Mouse (Mus musculus) CH12F3 (cell line): ENCODE measurements around the gene Tmem266.

Source experiments
- in situ Hi-C: fragments of 300-500 bp; cut with MboI; formaldehyde crosslinking; loops from 2 replicates; pipeline ENCODE4 v1.14.3; 2020; ENCODE audit warnings: low sequenced_read_pairs

The Tmem266 gene

DNA sequence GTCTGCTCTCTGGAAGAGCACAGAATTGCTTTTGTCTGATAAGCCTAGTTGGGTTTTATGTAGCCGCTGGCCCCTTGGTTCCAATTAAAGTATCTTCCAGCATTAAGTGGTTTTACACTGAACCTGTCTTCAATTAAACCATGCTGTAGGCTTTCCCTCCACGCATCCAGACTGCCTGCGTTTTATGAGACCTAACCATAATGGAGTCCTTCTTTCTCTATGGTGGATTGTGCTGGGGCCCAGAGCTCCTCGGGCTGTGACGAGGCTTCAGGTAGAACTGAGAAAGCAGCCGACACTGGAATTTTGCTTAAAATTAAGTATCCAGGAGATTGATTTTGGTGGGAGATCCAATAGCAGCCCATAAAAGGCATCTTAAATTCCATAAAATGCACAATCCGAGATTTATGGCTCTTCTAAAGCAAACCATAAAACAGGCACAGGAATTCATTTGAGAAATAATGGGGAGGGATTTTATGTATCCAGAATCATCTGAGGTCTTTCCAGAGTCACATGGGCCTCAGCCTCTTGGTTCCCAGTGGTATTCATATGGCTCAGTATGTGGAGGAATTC, 72.4 kb downstream of the Tmem266 start:
- in situ Hi-C loops: no loop called here

DNA sequence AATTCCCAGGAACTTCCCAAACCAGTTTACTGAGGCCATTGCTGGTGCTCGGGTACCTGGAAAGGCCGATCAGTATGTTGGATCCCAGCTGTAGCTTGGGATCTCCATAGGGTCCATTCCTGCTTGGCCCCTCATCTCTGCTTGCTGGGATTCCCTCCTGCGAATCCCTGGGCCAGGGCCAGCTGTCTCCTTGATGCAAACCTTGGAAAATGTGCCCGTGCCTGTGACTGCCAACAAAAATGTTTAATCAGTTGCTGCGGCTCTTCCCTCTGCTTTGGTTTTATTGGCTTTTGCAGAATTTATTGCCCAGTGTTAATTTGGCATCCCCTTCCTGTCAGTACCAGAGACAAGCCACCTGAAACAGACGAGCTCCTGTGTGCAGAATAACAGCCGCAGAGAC, 75.6 kb downstream of the Tmem266 start:
- in situ Hi-C loops: no loop called here

DNA sequence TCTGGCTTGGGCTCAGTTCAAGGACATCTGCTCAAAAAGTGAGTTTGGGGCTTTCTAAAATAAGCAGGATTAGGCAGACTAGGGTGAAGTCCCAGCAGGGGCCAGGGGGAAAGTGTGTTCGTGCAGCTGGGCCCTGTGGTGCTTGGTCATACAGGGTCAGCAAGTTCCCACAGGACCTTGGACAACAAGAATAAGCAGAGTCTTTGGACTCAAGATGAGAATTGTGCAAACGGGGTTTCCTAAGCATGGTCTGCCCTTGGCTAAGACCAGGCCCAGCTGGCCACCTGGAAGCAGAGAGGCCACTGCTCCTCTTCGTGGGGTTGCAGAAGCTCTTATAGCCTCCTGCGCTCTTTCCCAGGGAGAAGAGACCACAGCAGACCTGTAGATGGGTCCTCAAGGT, 77.5 kb downstream of the Tmem266 start:
- in situ Hi-C loops: no loop called here

- in situ Hi-C loops: no loop called here
Measured at GRCm38 (mm10) chr9:55404976-55405702, 78.4 kb downstream of the Tmem266 start.

- in situ Hi-C loops: no loop called here
Measured at GRCm38 (mm10) chr9:55406773-55407172, 80.1 kb downstream of the Tmem266 start.

- in situ Hi-C loops: no loop called here
Measured at GRCm38 (mm10) chr9:55408851-55409250, 82.1 kb downstream of the Tmem266 start.

- in situ Hi-C loops: no loop called here
Measured at GRCm38 (mm10) chr9:55409833-55410232, 83.1 kb downstream of the Tmem266 start.

GRCm38 (mm10) chr9:55410430-55410829, 83.7 kb downstream of the Tmem266 start:
- in situ Hi-C loops: no loop called here

- in situ Hi-C loops: no loop called here
Measured at GRCm38 (mm10) chr9:55411154-55411553, 84.4 kb downstream of the Tmem266 start.

- in situ Hi-C loops: no loop called here
Measured at GRCm38 (mm10) chr9:55421786-55422185, 95.1 kb downstream of the Tmem266 start.

- in situ Hi-C loops: no loop called here
Measured at GRCm38 (mm10) chr9:55423451-55424424, 97.0 kb downstream of the Tmem266 start.

DNA sequence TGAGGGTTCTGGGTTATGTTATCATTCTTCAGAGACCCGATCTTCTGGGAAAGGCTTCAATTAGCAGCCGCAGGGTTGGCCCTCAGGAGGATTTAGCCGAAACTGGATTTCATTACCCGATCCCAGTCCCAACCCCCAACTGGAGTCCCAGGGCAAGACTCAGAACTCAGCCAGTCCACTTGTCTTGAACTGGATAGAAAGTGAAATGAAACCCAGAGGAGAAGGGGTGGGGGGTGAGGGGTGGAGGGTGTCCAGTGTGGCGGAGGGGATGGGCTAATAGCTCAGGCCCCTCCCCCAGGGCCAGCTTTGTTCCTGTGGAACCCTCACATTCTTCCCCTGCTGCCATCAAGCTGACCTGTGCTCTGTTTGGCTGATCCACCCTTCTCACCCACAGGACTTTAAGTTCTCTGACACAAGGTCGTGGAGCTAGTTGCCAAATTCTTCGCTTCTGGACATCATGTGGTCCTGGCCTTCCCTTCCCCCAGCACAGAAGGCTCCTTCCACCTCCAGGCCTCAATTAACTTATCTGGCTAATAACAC, 98.6 kb downstream of the Tmem266 start:
- in situ Hi-C loops: loop anchor here (25.0 kb wide), 1 partner anchor 487 kb away; no protein-coding TSS in a partner anchor

GRCm38 (mm10) chr9:55429242-55429975, 102.7 kb downstream of the Tmem266 start:
- in situ Hi-C loops: loop anchor here (25.0 kb wide), 1 partner anchor 483 kb away; no protein-coding TSS in a partner anchor

- in situ Hi-C loops: loop anchor here (25.0 kb wide), 1 partner anchor 482 kb away; no protein-coding TSS in a partner anchor
Measured at GRCm38 (mm10) chr9:55430133-55430532, 103.4 kb downstream of the Tmem266 start.

DNA sequence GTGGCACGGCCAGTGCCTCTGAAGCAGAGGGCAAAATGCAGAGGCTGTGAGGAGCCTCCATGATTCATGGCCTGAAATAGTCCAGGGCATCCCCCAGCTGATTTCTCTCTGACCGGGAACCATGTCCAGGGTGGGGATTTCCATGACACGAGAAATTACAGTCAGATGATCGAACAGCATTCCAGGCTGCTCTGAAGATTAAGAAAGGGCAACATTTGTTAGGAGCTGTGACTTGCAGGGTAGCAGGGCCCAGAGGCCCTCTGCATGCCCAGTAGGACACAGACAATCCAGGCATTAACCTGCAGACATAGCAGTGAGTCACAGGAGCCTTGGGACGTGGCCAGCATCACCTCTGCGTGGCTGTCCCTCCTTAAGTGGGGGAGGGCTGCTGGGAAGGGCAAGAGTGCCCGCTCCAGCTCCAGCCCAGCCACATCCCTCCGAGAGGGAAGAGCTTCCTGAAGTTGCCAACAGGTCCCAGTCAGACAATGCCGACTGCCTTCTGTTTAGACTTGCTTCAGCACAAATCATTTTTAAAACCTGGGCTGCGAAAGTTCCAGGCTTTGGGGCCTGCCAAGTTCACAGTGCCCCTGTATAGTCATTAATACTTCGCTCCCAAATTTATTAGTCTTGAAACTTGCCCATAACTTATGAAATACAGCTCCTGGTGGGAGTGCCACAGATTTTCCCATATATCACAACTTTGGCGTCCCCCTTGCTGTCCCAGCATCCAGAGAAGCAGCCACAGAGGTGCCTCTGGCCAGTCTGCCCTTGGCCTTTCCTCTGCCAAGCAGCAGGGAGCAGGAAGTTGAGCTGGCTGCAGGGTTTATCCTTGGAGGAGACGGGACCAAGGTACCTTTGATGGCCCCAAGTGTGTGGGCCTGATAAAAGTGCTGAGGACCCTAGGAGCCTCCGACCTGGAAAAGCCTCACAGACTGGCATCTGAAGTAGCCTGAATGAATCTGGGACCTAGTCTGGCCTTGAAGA, 105.9 kb downstream of the Tmem266 start:
- in situ Hi-C loops: loop anchor here (25.0 kb wide), 1 partner anchor 480 kb away; no protein-coding TSS in a partner anchor

GRCm38 (mm10) chr9:55433875-55434274, 107.2 kb downstream of the Tmem266 start:
- in situ Hi-C loops: loop anchor here (25.0 kb wide), 1 partner anchor 478 kb away; no protein-coding TSS in a partner anchor

DNA sequence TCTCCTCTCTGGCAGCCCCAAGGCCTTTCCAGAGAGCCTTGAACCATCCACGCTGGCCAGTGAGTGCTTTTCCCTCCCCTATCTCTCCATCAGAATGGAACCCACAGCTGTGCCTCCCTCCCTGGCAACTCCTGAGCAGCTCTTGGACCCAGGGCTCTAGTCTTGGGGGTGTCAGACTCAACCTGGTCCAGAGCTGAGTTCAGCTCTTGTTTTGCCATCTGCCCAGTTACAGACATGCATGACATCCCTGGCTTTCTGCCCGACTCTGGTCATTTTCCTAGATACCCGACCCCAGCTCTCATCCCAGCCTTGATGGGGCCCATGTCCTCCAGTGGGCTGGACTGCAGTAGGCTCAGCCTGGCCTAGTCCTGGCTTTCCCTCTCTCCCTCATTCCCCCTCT, 111.7 kb downstream of the Tmem266 start:
- in situ Hi-C loops: loop anchor here (25.0 kb wide), 1 partner anchor 474 kb away; no protein-coding TSS in a partner anchor

DNA sequence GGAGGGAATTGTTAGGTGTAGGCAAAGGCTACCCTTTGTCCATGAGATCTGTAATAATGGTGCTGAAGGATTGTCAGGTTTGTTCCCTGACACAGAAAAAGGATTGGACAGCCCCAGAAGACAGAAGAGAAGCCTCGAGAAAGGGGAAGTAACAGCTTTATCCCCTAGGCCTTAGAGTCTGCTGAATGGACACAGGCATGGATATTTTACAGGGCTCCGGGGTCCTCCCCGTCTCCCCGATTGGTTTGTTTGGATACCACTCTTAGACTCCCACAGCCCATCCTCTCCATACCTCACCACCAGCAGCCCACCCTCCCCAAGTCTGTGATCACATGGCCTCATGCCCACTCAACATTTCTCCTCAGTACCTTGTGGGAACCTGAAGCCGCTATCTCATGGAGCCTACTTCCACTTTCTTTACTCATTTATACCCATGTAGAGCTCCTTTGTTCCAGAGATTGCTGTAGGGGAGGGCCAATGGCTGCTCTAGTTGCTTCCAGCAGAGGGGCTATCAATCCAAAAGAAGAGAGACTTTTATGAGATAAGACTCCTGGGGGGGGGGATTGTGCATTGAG, 112.6 kb downstream of the Tmem266 start:
- in situ Hi-C loops: loop anchor here (25.0 kb wide), 1 partner anchor 473 kb away; no protein-coding TSS in a partner anchor
